Mouse (Mus musculus) liver, adult (tissue): Measurements from ENCODE around the gene Dpf2.

Source experiments
- GATA4 ChIP-seq: IDR thresholded peaks from 2 replicates; pipeline ENCODE4 v1.6.1; 2014; ENCODE audit warnings: mild to moderate bottlenecking, low read length; ENCODE audit not compliant: insufficient replicate concordance

Dpf2 gene

GRCm38 (mm10) chr19:5940173-5940572 is 27.4 kb upstream of the Dpf2 start:
- no peak for TF ChIP-seq GATA4

GRCm38 (mm10) chr19:5939715-5940114 is 26.9 kb upstream of the Dpf2 start:
- TF ChIP-seq GATA4: no peak

DNA sequence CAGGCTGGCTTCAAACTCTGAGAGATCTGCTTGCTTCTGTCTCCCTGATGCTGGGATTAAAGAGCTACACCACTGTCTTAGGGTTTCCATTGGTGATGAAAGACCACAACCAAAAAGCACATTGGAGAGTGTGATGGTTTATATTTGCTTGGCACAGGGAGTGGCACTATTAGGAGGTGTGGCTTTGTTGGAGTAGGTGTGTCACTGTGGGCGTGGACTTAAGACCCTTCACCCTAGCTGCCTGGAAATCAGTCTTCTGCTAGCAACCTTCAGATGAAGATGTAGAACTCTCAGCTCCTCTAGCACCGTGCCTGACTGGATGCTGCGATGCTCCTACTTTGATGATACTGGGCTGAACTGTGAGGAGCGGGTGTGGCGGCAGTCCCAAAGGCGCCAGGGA is 25.7 kb upstream of the Dpf2 start:
- no peak for TF ChIP-seq GATA4

DNA sequence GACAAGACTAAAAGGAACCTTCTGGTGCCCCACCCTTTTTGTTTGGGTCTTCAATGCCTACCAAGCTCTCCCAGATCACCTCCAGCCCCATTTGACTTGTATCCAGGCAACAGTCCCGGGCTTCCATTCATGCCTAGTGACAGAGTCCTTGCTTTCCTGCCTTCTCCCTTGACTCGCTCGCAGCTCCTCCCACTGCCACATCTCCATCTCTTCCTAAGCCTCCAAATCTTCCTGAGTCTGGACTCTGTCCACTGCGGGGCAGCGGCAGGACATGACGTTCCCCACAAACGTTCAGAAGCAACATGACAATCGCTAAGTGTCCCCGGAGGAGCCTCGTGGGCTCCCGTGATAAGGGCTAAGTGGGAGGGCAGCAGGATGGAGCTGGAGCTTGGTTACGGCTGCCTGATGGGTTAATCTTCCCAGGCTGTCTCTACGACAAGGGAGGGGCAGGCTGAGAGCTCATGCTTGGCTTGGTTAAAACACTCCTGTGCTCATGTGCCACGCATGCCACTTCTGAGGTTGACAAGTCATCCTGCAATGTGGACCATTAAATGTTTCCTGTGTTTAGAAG is 25.1 kb upstream of the Dpf2 start:
- TF ChIP-seq GATA4: peak; percentile 50; the same call in 1 of the 2 replicates

DNA sequence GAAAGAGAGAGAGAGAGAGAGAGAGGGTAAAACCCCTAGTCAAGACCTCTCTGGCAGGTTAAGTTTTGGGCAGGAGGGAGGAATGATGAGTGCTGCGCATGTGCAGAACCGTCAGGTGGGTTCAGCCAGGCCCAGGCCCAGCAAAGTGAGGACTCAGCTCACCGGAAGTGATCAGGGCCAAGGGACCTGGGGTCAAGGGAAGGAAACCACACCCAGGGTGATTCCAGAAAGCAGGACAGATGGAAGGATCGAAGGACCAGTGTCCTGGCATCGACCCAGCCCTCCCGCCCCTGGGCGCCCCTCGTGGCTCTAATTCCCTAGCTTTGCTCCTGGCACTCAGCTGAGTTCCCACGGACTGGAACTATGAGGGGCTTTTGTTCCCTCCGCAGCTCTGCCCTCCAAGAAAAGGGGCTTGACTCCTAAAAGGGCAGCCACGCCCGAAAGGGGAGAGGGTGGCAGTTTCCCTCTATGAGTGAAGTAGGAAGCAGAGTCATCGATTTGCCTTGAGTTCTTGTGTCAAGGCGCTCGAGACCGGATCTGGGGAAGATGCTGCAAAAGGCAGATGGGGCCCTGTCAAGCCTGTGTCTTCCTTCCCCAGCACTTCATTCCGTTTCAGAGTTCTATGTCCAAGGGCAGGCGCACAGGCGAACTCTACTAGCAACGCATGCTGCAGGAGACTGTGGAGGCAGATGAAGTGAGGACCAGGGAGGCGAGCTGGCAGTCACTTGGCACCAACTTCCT is 24.5 kb upstream of the Dpf2 start:
- no peak for TF ChIP-seq GATA4

GRCm38 (mm10) chr19:5935691-5936090 is 22.9 kb upstream of the Dpf2 start:
- no peak for TF ChIP-seq GATA4

DNA sequence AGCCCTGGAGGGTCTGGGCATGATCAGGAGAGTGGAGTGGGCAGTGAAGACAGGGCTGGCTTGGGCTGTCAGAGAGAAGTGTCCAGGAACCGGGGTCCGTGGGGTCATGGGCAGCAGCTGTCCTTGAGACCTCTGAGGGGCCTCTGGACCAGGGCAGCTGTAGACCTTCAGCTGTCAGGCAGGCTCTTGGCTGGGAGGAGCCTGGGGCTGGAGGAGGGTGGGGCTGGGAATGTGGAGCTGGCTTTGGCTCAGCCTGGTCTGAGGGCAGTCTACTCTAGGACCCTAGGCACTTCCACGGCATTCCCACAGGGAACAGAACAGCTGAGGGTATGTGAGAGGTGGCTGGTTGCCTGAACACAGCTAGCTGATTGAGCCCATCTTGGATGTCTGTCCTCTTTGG is 22.5 kb upstream of the Dpf2 start:
- TF ChIP-seq GATA4: no peak

DNA sequence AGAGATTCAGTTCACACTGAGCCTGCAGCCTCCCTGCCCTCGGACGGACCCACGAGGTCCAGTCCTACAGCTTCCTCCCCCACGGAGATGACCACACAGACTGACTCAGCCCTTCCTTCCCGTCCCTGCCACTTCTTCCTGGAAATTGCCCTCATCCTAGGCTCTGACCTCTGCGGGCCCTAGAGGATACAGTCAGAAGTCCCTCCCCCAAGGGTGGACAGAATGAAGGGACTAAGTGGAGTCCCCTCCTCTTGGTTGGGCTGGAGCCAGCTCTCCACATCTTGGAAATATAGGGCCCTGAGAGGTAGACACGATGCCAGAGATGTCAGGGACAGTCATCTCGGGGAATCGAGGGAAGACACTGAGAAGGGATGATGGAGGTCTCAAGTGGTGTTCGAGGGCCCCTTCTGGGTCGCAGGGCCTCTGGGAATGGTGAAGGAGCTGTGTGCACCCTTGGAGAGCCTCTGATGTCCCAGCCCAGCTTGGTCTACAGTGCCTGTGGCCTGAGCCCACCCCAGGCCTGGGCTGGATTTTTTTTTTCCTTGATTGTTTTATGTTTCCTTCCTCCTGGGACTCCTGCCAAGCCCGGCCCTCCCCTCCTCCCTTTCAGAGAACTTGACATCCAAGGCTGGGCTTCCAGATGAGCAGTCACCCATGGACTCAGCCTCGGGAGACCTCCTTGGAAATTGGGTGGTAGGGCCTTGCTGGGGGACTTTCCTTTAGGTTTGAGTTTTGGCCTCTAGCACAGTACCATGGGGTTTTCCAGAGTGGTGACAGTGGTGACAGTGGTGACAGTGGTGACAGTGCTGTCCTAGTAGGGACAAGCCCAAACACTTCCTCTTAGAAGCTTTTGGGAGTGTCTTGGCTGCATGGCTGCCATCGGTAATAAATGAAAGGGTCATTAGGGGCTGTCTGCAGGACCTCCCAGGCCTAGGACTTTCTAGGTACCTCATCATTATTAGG is 17.1 kb upstream of the Dpf2 start:
- peak; percentile 21; the same call in 1 of the 2 replicates for TF ChIP-seq GATA4

- no peak for TF ChIP-seq GATA4
Observed at GRCm38 (mm10) chr19:5928546-5928945, 15.7 kb upstream of the Dpf2 start.

- TF ChIP-seq GATA4: no peak
Observed at GRCm38 (mm10) chr19:5928104-5928503, 15.3 kb upstream of the Dpf2 start.

DNA sequence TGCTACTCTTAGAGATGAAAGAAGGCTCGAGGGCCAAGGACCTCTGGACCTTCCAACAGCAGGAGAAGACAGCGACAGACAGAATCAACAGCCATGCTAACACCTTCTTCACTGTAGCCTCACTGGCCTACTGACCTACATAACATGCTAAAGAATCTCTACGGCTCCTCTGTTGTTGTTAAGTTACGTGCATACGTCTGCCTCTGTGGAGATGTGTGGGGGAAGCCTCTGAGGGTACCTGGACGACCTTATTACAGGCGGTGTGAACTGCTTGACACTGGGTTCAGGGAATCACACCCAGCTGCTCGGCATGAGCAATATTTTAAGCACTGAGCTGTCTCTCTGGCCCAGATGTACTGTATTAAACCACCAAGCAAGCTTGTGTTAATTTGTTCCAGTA is 14.7 kb upstream of the Dpf2 start:
- no peak for TF ChIP-seq GATA4

- TF ChIP-seq GATA4: no peak
Observed at GRCm38 (mm10) chr19:5927026-5927425, 14.2 kb upstream of the Dpf2 start.

DNA sequence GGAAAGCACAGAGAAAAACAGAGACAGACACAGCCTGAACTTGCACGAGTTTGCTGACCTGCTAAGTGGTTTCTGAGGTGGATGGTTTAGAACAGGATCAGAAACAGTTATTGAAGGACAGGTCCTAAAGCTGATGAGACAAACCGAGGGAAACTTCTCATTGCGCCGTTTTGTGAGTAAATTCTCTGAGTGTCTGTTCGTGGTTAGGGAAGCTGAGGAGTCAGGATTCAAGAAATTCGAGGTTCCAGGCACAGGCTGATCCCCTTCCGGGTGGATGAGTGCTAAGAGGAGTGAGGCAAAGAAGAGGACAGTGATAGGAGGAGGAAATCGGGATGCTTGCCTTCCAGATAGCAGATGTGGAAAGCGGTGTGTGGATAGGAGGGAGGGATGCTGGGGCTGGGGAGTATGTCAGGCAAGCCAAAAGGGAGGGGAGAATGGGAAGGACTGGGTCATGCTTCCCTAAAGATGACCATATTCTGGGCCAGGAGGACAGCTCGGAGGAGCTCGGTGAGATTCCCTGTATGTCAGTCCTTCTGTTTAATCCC is 12.6 kb upstream of the Dpf2 start:
- TF ChIP-seq GATA4: no peak

DNA sequence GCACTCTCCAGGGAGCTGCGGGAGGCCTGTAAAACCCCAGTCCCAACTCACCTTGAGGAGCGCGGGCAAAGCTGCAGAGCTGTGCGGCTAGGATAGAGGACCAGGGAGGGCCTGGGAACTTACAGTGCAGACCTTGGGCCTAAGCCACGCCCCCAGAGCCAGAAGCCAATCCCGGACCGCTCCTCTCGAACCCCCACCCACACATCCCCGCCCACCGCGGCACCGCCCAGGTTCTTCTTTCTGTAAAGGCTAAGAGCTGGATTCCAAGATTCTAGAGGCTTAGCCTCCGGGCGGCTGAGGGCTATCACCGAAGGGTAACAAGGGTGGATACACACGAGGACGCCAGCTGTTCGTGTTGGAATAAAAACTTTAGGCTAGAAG is 11.9 kb upstream of the Dpf2 start, which contains the start of gene Cdc42ep2:
TSS of gene Cdc42ep2 (minus strand) at position 104 of the 381 bp plus-strand sequence.
- no peak; the same call in 1 of the 2 replicates for TF ChIP-seq GATA4

DNA sequence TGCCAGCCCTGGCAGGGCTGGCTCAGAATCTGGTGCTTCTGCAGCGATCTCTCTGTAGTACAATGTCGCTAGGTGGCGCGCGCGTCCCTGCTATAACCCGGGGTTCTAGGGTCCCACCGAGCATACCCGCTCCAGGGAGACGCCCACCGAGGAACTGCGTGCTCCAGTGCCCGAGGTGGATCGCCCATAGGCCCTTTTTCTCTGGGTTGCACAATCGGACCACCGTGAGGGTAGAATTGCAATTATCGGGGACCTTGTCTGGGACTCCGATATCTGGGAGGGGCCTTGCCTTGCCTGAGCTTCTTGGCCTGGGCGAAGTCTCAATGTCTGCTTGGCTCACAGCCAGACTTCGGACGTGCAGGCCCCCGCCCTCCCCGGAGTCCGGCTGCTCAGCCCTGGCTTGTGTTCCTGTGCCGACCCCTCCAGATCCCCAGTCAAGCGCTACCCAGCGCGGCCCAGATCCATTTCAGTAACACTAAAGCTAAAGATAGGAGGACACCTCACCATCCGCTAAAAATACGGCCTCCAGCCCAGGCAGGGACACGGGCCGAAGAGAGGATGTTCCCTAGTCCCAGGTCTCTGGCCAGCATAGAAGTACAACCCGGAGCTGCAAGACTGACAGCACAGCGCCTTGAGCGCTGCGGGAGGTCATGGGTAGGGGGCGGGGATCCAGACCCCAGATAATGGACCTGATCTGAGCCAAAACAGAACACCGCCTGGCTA is 11.3 kb upstream of the Dpf2 start:
- no peak for TF ChIP-seq GATA4
